Mouse (Mus musculus): Measurements from ENCODE around the gene Gadd45g.

Gene Gadd45g

GRCm38 (mm10) chr13:51886085-51886484 is 39.6 kb downstream of the Gadd45g start:
- DNase-seq = no peak

GRCm38 (mm10) chr13:51886723-51887122 is 40.2 kb downstream of the Gadd45g start:
- DNase-seq = no peak

- no peak for DNase-seq
These were observed 41.9 kb downstream of the Gadd45g start for GRCm38 (mm10) chr13:51888426-51888825.

- DNase-seq = no peak
These were observed 45.5 kb downstream of the Gadd45g start for GRCm38 (mm10) chr13:51891825-51892532.

GRCm38 (mm10) chr13:51897579-51897978 is 51.1 kb downstream of the Gadd45g start:
- DNase-seq = no peak

Measured in cerebellum, adult 9-10 months (tissue).